19 mouse cellular contexts compared by ENCODE assay signal in the genomic region with DNA sequence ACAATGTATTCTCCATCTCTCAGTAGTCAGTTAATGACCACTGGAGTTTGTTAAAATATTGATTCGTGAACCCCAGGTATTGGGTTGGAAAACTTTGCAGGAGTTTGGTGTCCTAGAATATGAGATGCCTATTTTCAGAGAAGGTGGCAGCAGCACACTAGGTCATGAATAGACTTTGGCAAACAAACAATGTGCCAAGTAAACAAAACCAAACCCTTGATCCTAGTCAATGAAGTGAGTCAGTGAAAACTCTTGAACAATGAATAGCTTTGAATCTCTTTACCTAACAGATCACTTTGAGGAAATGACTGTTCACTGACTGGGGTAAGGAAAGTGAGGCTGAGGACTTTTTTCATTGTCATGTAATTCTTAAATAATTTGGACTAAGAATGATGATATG.
"Had no signal": no experiment of that assay in that cellular context is flagged by ENCODE, and none has a peak within 500 bp of the region (broad histone marks: within the 10 kb centered on the region; RNA-seq: fewer than 3 reads in every experiment).

No protein-coding gene starts in this region.

- H3K36me3 ChIP-seq: liver, embryonic 15.5 days; midbrain, embryonic 10.5 days; midbrain, embryonic 15.5 days; neural tube, embryonic 13.5 days; neural tube, embryonic 15.5 days had no signal

- H3K27ac ChIP-seq: liver, embryonic 15.5 days; midbrain, embryonic 10.5 days; midbrain, embryonic 13.5 days; midbrain, embryonic 15.5 days; neural tube, embryonic 13.5 days; neural tube, embryonic 15.5 days had no signal

- H3K9me3 ChIP-seq: liver, embryonic 15.5 days; midbrain, embryonic 13.5 days; midbrain, embryonic 15.5 days; neural tube, embryonic 13.5 days; neural tube, embryonic 15.5 days had no signal

- H3K4me2 ChIP-seq: liver, embryonic 15.5 days; lung, embryonic 14.5 days; midbrain, embryonic 13.5 days; midbrain, embryonic 15.5 days; neural tube, embryonic 13.5 days; neural tube, embryonic 15.5 days had no signal

- H3K27me3 ChIP-seq: liver, embryonic 15.5 days; midbrain, embryonic 13.5 days; midbrain, embryonic 15.5 days; neural tube, embryonic 13.5 days; neural tube, embryonic 15.5 days had no signal

- ATAC-seq: midbrain, embryonic 13.5 days; midbrain, embryonic 15.5 days had no signal

- H3K4me1 ChIP-seq: liver, embryonic 15.5 days; neural tube, embryonic 15.5 days had no signal

- H3K9ac ChIP-seq: liver, embryonic 15.5 days; lung, embryonic 14.5 days; midbrain, embryonic 13.5 days; midbrain, embryonic 15.5 days; neural tube, embryonic 13.5 days; neural tube, embryonic 15.5 days had no signal

- H3K4me3 ChIP-seq: liver, embryonic 15.5 days; midbrain, embryonic 10.5 days; midbrain, embryonic 13.5 days; midbrain, embryonic 15.5 days; myocyte; neural tube, embryonic 13.5 days; neural tube, embryonic 15.5 days had no signal

- DNase-seq: lung, adult 18-20 months; lung, embryonic 14.5 days; lung, postnatal 10 days; lung, postnatal 4 days; retina, postnatal 1 day; right cerebral cortex, adult 18-20 months; right cerebral cortex, postnatal 25 days; right cerebral cortex, postnatal 4 days; spleen, adult 18-20 months; thymus, adult 18-20 months; thymus, postnatal 14 days; thymus, postnatal 36 days had no signal
